ENCODE assay signal across 8 mouse cellular contexts in genomic region chr5:118245606-118246308, GRCm38 (mm10). TPM values are rescaled to one million over a fixed set of nuclear protein-coding genes. Genes with fewer than 3 reads are reported as not detected.
DNase-seq lines count a peak whose midpoint lies in the region; ATAC-seq lines count a peak whose summit lies in the region.

No protein-coding gene starts in this region.

- WGBS in heart, embryonic 14.5 days: 12% methylated on average over 15 of the region's 15 CpGs
- WGBS in embryonic facial prominence, embryonic 15.5 days: 4% methylated on average over 15 of the region's 15 CpGs
- 6% methylated on average over 15 of the region's 15 CpGs for WGBS in limb, embryonic 13.5 days

- H3K4me2 ChIP-seq in heart, embryonic 14.5 days (ENCODE audit: low read length): peak overlapping the region; percentile 95
- H3K4me2 ChIP-seq in embryonic facial prominence, embryonic 15.5 days (replicated peaks): peak overlapping the region; percentile 87
- peak overlapping the region; percentile 96 for H3K4me2 ChIP-seq in limb, embryonic 13.5 days (replicated peaks)

- no peak for DNase-seq in heart, postnatal 25 days (ENCODE audit: low spot score)
- peak; percentile 37 for DNase-seq in Muller cell, postnatal 12 days (ENCODE audit: inconsistent ontology term)
- peak; percentile 38 for DNase-seq in retina, postnatal 1 day
- no peak for DNase-seq in gastrocnemius, postnatal 14 days
- DNase-seq in layer of hippocampus, adult 8-10 months (ENCODE audit: low spot score in 2 of 2): no peak

- H3K9ac ChIP-seq in heart, embryonic 14.5 days (ENCODE audit: low read length): peak overlapping the region; percentile 83
- peak overlapping the region; percentile 75 for H3K9ac ChIP-seq in embryonic facial prominence, embryonic 15.5 days
- H3K9ac ChIP-seq in limb, embryonic 13.5 days: peak overlapping the region; percentile 79

- H3K4me1 ChIP-seq in heart, embryonic 14.5 days (ENCODE audit: control insufficient read depth in 2 of 2, insufficient read depth in 2 of 2, low read length in 2 of 2): peaks cover 5 to 18% of the 10 kb centered on the region in 2 experiments; a peak in 3 of 4 replicates
- peaks cover 27% of the 10 kb centered on the region for H3K4me1 ChIP-seq in embryonic facial prominence, embryonic 15.5 days
- peaks cover 30% of the 10 kb centered on the region for H3K4me1 ChIP-seq in limb, embryonic 13.5 days

- no peaks in the 10 kb centered on the region for H3K27me3 ChIP-seq in heart, embryonic 14.5 days (ENCODE audit: control insufficient read depth, insufficient read depth, low read length)
- H3K27me3 ChIP-seq in embryonic facial prominence, embryonic 15.5 days: no peaks in the 10 kb centered on the region
- no peaks in the 10 kb centered on the region for H3K27me3 ChIP-seq in limb, embryonic 13.5 days

- no peaks in the 10 kb centered on the region for H3K9me3 ChIP-seq in heart, embryonic 14.5 days (ENCODE audit: control insufficient read depth, low read length)
- no peaks in the 10 kb centered on the region for H3K9me3 ChIP-seq in embryonic facial prominence, embryonic 15.5 days (replicated peaks)
- no peaks in the 10 kb centered on the region for H3K9me3 ChIP-seq in limb, embryonic 13.5 days

- ATAC-seq in heart, embryonic 14.5 days (ENCODE audit: insufficient number of reproducible peaks, insufficient read depth, low FRiP score, low read depth): no peak
- no peak for ATAC-seq in embryonic facial prominence, embryonic 15.5 days (ENCODE audit: insufficient number of reproducible peaks, low FRiP score, low TSS enrichment, low read depth)
- no peak; the same call in 1 of the 2 replicates for ATAC-seq in limb, embryonic 13.5 days (ENCODE audit: low FRiP score, low read depth)

- intact Hi-C loops in heart, postnatal 25 days (cut with DNase I): loop anchor here (10.0 kb wide), 1 partner anchor 1869 kb away; the partner anchor contains the start of gene Rbm19
- intact Hi-C loops in gastrocnemius, postnatal 14 days (cut with DNase I; ENCODE audit: low total_unique reads): no loop called here

- H3K27ac ChIP-seq in heart, embryonic 14.5 days (replicated peaks in 1 of 2; ENCODE audit: control insufficient read depth in 1 of 2, insufficient read depth in 1 of 2, low read depth in 2 of 2, low read length in 2 of 2): peak overlapping the region; percentile 71 to 73
- H3K27ac ChIP-seq in embryonic facial prominence, embryonic 15.5 days (replicated peaks): peak overlapping the region; percentile 81
- H3K27ac ChIP-seq in limb, embryonic 13.5 days: peak overlapping the region; percentile 74; the same call in 1 of the 2 replicates

- peaks cover 11% of the 10 kb centered on the region; the same call in 1 of the 2 replicates for H3K36me3 ChIP-seq in heart, embryonic 14.5 days (ENCODE audit: control insufficient read depth, insufficient read depth, low read length)
- H3K36me3 ChIP-seq in embryonic facial prominence, embryonic 15.5 days: peaks cover 33% of the 10 kb centered on the region
- peaks cover 33% of the 10 kb centered on the region for H3K36me3 ChIP-seq in limb, embryonic 13.5 days

- peak overlapping the region; percentile 65 to 87 for H3K4me3 ChIP-seq in heart, embryonic 14.5 days (ENCODE audit: control insufficient read depth in 1 of 2, insufficient read depth in 1 of 2, low read depth in 1 of 2, low read length in 2 of 2)
- H3K4me3 ChIP-seq in embryonic facial prominence, embryonic 15.5 days (replicated peaks): peak overlapping the region; percentile 85
- peak overlapping the region; percentile 56 for H3K4me3 ChIP-seq in limb, embryonic 13.5 days

RNA-seq across cellular contexts. Expression of gene 2410131K14Rik, which starts 0.7 kb away (rescaled TPM):
- 5.7 and 6.0 TPM in 2 replicates for polyA plus RNA-seq in heart, embryonic 14.5 days (2014; fragmentation: Nextera tagmentation; extraction: Ambion mirVana)
- 1 to 10 TPM; 7.4 to 8.8 TPM for total RNA-seq in heart, postnatal 25 days (2021)
- 9.5 and 10.6 TPM in 2 replicates for polyA plus RNA-seq in embryonic facial prominence, embryonic 15.5 days (2015; fragmentation: Nextera tagmentation; extraction: Ambion mirVana)
- polyA plus RNA-seq in limb, embryonic 13.5 days (2015; fragmentation: Nextera tagmentation; extraction: Ambion mirVana): 12.9 TPM in 2 replicates
- 1 to 10 TPM; 3.2 to 3.4 TPM for total RNA-seq in gastrocnemius, postnatal 14 days (2021)
- 10 to 100 TPM; 12.3 to 17.7 (median 15.0) TPM for total RNA-seq in layer of hippocampus, adult 8-10 months (2022)

RNA-seq across cellular contexts. Expression of gene Rnft2, which starts 0.8 kb away (rescaled TPM):
- 1.1 and 1.2 TPM in 2 replicates for polyA plus RNA-seq in heart, embryonic 14.5 days (2014; fragmentation: Nextera tagmentation; extraction: Ambion mirVana)
- 1 to 10 TPM; 1.8 TPM for total RNA-seq in heart, postnatal 25 days (2021)
- polyA plus RNA-seq in embryonic facial prominence, embryonic 15.5 days (2015; fragmentation: Nextera tagmentation; extraction: Ambion mirVana): 3.5 and 4.3 TPM in 2 replicates
- 4.6 and 5.3 TPM in 2 replicates for polyA plus RNA-seq in limb, embryonic 13.5 days (2015; fragmentation: Nextera tagmentation; extraction: Ambion mirVana)
- total RNA-seq in gastrocnemius, postnatal 14 days (2021): under 1 TPM; 0.62 to 0.84 TPM
- total RNA-seq in layer of hippocampus, adult 8-10 months (2022): 10 to 100 TPM; 63.3 to 67.8 (median 65.8) TPM

Comparison
In these comparisons a context has a peak if more than half of its experiments do, and no peak if none do; other contexts are left out.
1. DNase-seq: peak in Muller cell, postnatal 12 days (single experiment) and retina, postnatal 1 day (single experiment); none in heart, postnatal 25 days (single experiment), gastrocnemius, postnatal 14 days (single experiment) and layer of hippocampus, adult 8-10 months (0 of 2).
2. RNA of gene Rnft2, which starts 0.8 kb away (total RNA-seq): 63.3 to 67.8 TPM in layer of hippocampus, adult 8-10 months; 1.8 TPM in heart, postnatal 25 days and 0.62 to 0.84 TPM in gastrocnemius, postnatal 14 days; every median in the first group is over 10 times any median in the second.
3. Peak in every context shown above with its lines, with median percentiles within 50 percentile points of each other: H3K27ac ChIP-seq, H3K4me2 ChIP-seq, H3K4me3 ChIP-seq and H3K9ac ChIP-seq.